Mouse (Mus musculus): Measurements from ENCODE around the gene Zbp1. TPM values are rescaled to one million over a fixed set of nuclear protein-coding genes. Genes with fewer than 3 reads are reported as not detected.

Gene Zbp1
- polyA plus RNA-seq, 1 experiment from 2014 or later, result 14.0 TPM

- Histone ChIP-seq H3K4me2 (replicated peaks; ENCODE audit: low read depth) (peak overlapping the region; percentile 35; the same call in 1 of the 2 replicates), H3K27me3 (replicated peaks; ENCODE audit: control insufficient read depth, insufficient read depth, low read length) (no peaks in the 10 kb centered on the region), H3K4me1 (replicated peaks; ENCODE audit: control insufficient read depth, insufficient read depth, low read length) (peaks cover 21% of the 10 kb centered on the region), H3K9me3 (ENCODE audit: control insufficient read depth) (no peaks in the 10 kb centered on the region), H3K27ac (ENCODE audit: low read depth, low read length) (0 out of 2 replicates have a peak overlapping the region, but pooled peaks have one; percentile 8), H3K4me3 (ENCODE audit: low read depth, low read length) (no peak overlapping the region), H3K9ac (ENCODE audit: low read depth, low read length) (no peak overlapping the region), H3K36me3 (ENCODE audit: control insufficient read depth, insufficient read depth) (no peaks in the 10 kb centered on the region)
- no peak for ATAC-seq
- no peak for TF ChIP-seq CTCF (IDR thresholded peaks at IDR 0.05; ENCODE audit: low read depth)
- WGBS, result 24% methylated on average over 26 of the region's 26 CpGs
These were observed 35.3 kb upstream of the Zbp1 start for GRCm38 (mm10) chr2:173253761-173254662.

- H3K4me1 ChIP-seq (replicated peaks; ENCODE audit: control insufficient read depth, insufficient read depth, low read length), result peaks cover 15% of the 10 kb centered on the region
- no peaks in the 10 kb centered on the region for H3K36me3 ChIP-seq (ENCODE audit: control insufficient read depth, insufficient read depth)
- no peak for ATAC-seq
- 58% methylated on average over 9 of the region's 9 CpGs for WGBS
- no peak overlapping the region for H3K4me3 ChIP-seq (ENCODE audit: low read depth, low read length)
- no peak for TF ChIP-seq CTCF (IDR thresholded peaks at IDR 0.05; ENCODE audit: low read depth)
- no peak overlapping the region for H3K9ac ChIP-seq (ENCODE audit: low read depth, low read length)
- H3K27me3 ChIP-seq (replicated peaks; ENCODE audit: control insufficient read depth, insufficient read depth, low read length), result no peaks in the 10 kb centered on the region
- no peak overlapping the region for H3K27ac ChIP-seq (ENCODE audit: low read depth, low read length)
- H3K9me3 ChIP-seq (ENCODE audit: control insufficient read depth), result no peaks in the 10 kb centered on the region
- H3K4me2 ChIP-seq (replicated peaks; ENCODE audit: low read depth), result no peak overlapping the region
These were observed 33.0 kb upstream of the Zbp1 start for GRCm38 (mm10) chr2:173251675-173252074.

GRCm38 (mm10) chr2:173251133-173251532 lies 32.4 kb upstream of the Zbp1 start:
- Histone ChIP-seq H3K27me3 (replicated peaks; ENCODE audit: control insufficient read depth, insufficient read depth, low read length) (no peaks in the 10 kb centered on the region), H3K36me3 (ENCODE audit: control insufficient read depth, insufficient read depth) (no peaks in the 10 kb centered on the region), H3K4me2 (replicated peaks; ENCODE audit: low read depth) (no peak overlapping the region; the same call in 1 of the 2 replicates), H3K9ac (ENCODE audit: low read depth, low read length) (no peak overlapping the region), H3K27ac (ENCODE audit: low read depth, low read length) (no peak overlapping the region), H3K4me3 (ENCODE audit: low read depth, low read length) (no peak overlapping the region), H3K4me1 (replicated peaks; ENCODE audit: control insufficient read depth, insufficient read depth, low read length) (peaks cover 15% of the 10 kb centered on the region), H3K9me3 (ENCODE audit: control insufficient read depth) (no peaks in the 10 kb centered on the region)
- 54% methylated on average over 7 of the region's 7 CpGs for WGBS
- no peak for TF ChIP-seq CTCF (IDR thresholded peaks at IDR 0.05; ENCODE audit: low read depth)
- ATAC-seq, result no peak

GRCm38 (mm10) chr2:173250411-173250810 lies 31.7 kb upstream of the Zbp1 start:
- Histone ChIP-seq H3K4me1 (replicated peaks; ENCODE audit: control insufficient read depth, insufficient read depth, low read length) (peaks cover 15% of the 10 kb centered on the region), H3K27me3 (replicated peaks; ENCODE audit: control insufficient read depth, insufficient read depth, low read length) (no peaks in the 10 kb centered on the region), H3K4me2 (replicated peaks; ENCODE audit: low read depth) (no peak overlapping the region), H3K9ac (ENCODE audit: low read depth, low read length) (no peak overlapping the region), H3K36me3 (ENCODE audit: control insufficient read depth, insufficient read depth) (no peaks in the 10 kb centered on the region), H3K9me3 (ENCODE audit: control insufficient read depth) (no peaks in the 10 kb centered on the region), H3K27ac (ENCODE audit: low read depth, low read length) (no peak overlapping the region), H3K4me3 (ENCODE audit: low read depth, low read length) (no peak overlapping the region)
- TF ChIP-seq CTCF (IDR thresholded peaks at IDR 0.05; ENCODE audit: low read depth), result no peak
- WGBS, result 25% methylated on average over 2 of the region's 2 CpGs
- peak; percentile 15; the same call in 1 of the 2 replicates for ATAC-seq

GRCm38 (mm10) chr2:173249965-173250364 lies 31.2 kb upstream of the Zbp1 start:
- peaks cover 15% of the 10 kb centered on the region for H3K4me1 ChIP-seq (replicated peaks; ENCODE audit: control insufficient read depth, insufficient read depth, low read length)
- H3K4me3 ChIP-seq (ENCODE audit: low read depth, low read length), result no peak overlapping the region
- TF ChIP-seq CTCF (IDR thresholded peaks at IDR 0.05; ENCODE audit: low read depth), result no peak
- H3K9me3 ChIP-seq (ENCODE audit: control insufficient read depth), result no peaks in the 10 kb centered on the region
- no peak overlapping the region for H3K4me2 ChIP-seq (replicated peaks; ENCODE audit: low read depth)
- H3K9ac ChIP-seq (ENCODE audit: low read depth, low read length), result no peak overlapping the region
- 74% methylated on average over 8 of the region's 8 CpGs for WGBS
- no peaks in the 10 kb centered on the region for H3K27me3 ChIP-seq (replicated peaks; ENCODE audit: control insufficient read depth, insufficient read depth, low read length)
- ATAC-seq, result no peak
- no peak overlapping the region for H3K27ac ChIP-seq (ENCODE audit: low read depth, low read length)
- H3K36me3 ChIP-seq (ENCODE audit: control insufficient read depth, insufficient read depth), result no peaks in the 10 kb centered on the region

- 60% methylated on average over 3 of the region's 3 CpGs for WGBS
- no peak overlapping the region for H3K27ac ChIP-seq (ENCODE audit: low read depth, low read length)
- ATAC-seq, result no peak
- TF ChIP-seq CTCF (IDR thresholded peaks at IDR 0.05; ENCODE audit: low read depth), result no peak
- H3K36me3 ChIP-seq (ENCODE audit: control insufficient read depth, insufficient read depth), result no peaks in the 10 kb centered on the region
- H3K4me1 ChIP-seq (replicated peaks; ENCODE audit: control insufficient read depth, insufficient read depth, low read length), result peaks cover 15% of the 10 kb centered on the region
- no peak overlapping the region for H3K4me3 ChIP-seq (ENCODE audit: low read depth, low read length)
- H3K4me2 ChIP-seq (replicated peaks; ENCODE audit: low read depth), result no peak overlapping the region
- no peaks in the 10 kb centered on the region for H3K27me3 ChIP-seq (replicated peaks; ENCODE audit: control insufficient read depth, insufficient read depth, low read length)
- no peaks in the 10 kb centered on the region for H3K9me3 ChIP-seq (ENCODE audit: control insufficient read depth)
- H3K9ac ChIP-seq (ENCODE audit: low read depth, low read length), result no peak overlapping the region
These were observed 30.7 kb upstream of the Zbp1 start for GRCm38 (mm10) chr2:173249386-173249785.

All from intestine, postnatal 0 days (tissue).